Mouse (Mus musculus) MEL (cell line): ENCODE measurements around the gene Olfr1385. TPM values are rescaled to one million over a fixed set of nuclear protein-coding genes. Genes with fewer than 3 reads are reported as not detected.
"Not testable (repeated sequence)": the region's sequence is repeated elsewhere in the genome, so short reads cannot be mapped to it uniquely, and the experiment has no call there.

ENCODE experiments used
- DNase-seq: peaks from one replicate; pipeline ENCODE4 v3.0.0; 2011; ENCODE audit warnings: low read depth, low spot score
- H3K27ac ChIP-seq: 2 replicates; pipeline ENCODE4 v1.5.1; 2012; ENCODE audit warnings: low read depth, mild to moderate bottlenecking, control low read depth, low read length, moderate library complexity; ENCODE audit not compliant: control insufficient read depth
- H3K27me3 ChIP-seq, 2 experiments: fragments of 150-350 bp in 1 of 2; sonication (generic) in 1 of 2; 2 replicates each; pipeline ENCODE4 v1.6.1; 2012; ENCODE audit warnings: low read length in 2 of 2, mild to moderate bottlenecking in 2 of 2, improper control_type of control experiment in 1 of 2, moderate library complexity in 1 of 2; ENCODE audit not compliant: insufficient read depth in 2 of 2, control insufficient read depth in 1 of 2
- H3K36me3 ChIP-seq, 2 experiments: 2 replicates each; pipeline ENCODE4 v1.6.1; 2012 to 2014; ENCODE audit warnings: low read length in 2 of 2, improper control_type of control experiment in 1 of 2, inconsistent platforms in 1 of 2, mild to moderate bottlenecking in 1 of 2; ENCODE audit not compliant: insufficient read depth in 2 of 2, control insufficient read depth in 1 of 2
- H3K4me1 ChIP-seq, 2 experiments: fragments of 150-350 bp in 1 of 2; sonication (generic) in 1 of 2; 2 replicates each; pipeline ENCODE4 v1.6.1; 2012; ENCODE audit warnings: low read length in 2 of 2, improper control_type of control experiment in 1 of 2, mild to moderate bottlenecking in 1 of 2; ENCODE audit not compliant: insufficient read depth in 2 of 2, control insufficient read depth in 1 of 2
- H3K4me3 ChIP-seq, 2 experiments: fragments of 150-350 bp in 1 of 2; sonication (generic) in 1 of 2; 2 replicates each; pipeline ENCODE4 v1.5.1; 2012; ENCODE audit warnings: low read depth in 2 of 2, low read length in 2 of 2, mild to moderate bottlenecking in 2 of 2, moderate library complexity in 2 of 2, control low read depth in 1 of 2, improper control_type of control experiment in 1 of 2; ENCODE audit not compliant: control insufficient read depth in 1 of 2, insufficient read depth in 1 of 2
- H3K79me2 ChIP-seq: 2 replicates; pipeline ENCODE4 v1.6.1; 2012; ENCODE audit warnings: mild to moderate bottlenecking, low read length, moderate library complexity; ENCODE audit not compliant: control insufficient read depth, poor library complexity, insufficient read depth
- H3K9ac ChIP-seq: 2 replicates; pipeline ENCODE4 v1.6.1; 2012; ENCODE audit warnings: low read depth, mild to moderate bottlenecking, control low read depth, low read length, moderate library complexity; ENCODE audit not compliant: control insufficient read depth, poor library complexity, severe bottlenecking
- H3K9me3 ChIP-seq: fragments of 150-350 bp; sonication (generic); replicated peaks from 2 replicates; pipeline ENCODE4 v1.6.1; 2012; ENCODE audit warnings: mild to moderate bottlenecking, low read length, improper control_type of control experiment, moderate library complexity; ENCODE audit not compliant: insufficient read depth
- NELFE ChIP-seq: IDR thresholded peaks from 2 replicates; pipeline ENCODE4 v1.6.1; 2011; ENCODE audit warnings: low read depth, low read length, improper control_type of control experiment
- RAD21 ChIP-seq: IDR thresholded peaks from 2 replicates; pipeline ENCODE4 v1.6.1; 2011; ENCODE audit warnings: mild to moderate bottlenecking, low read depth, low read length, improper control_type of control experiment
- polyA plus RNA-seq, 2 experiments: library from polyadenylated mRNA; stranded (reverse) in 1 of 2; unstranded in 1 of 2; fragments of >175 nt in 1 of 2; fragments of >200 nt in 1 of 2; gene quantifications; 2 replicates each; pipeline versions ENCODE4 v1.2.1 to v1.2.4; 2012; ENCODE audit warnings: low replicate concordance in 2 of 2, low read depth in 1 of 2; ENCODE audit not compliant: insufficient read length in 2 of 2, insufficient read depth in 1 of 2, missing spikeins in 1 of 2
- total RNA-seq: library from RNA; depleted of rRNA; stranded (reverse); fragments of 300-350 nt; gene quantifications from 2 replicates; pipeline ENCODE4 v1.2.3, GENCODE M21; 2012; rRNA removed

The Olfr1385 gene
- total and polyA plus RNA-seq, 3 experiments = not detected

GRCm38 (mm10) chr11:49532761-49533160 is 43.9 kb downstream of the Olfr1385 start:
- H3K36me3 ChIP-seq = no peaks in the 10 kb centered on the region
- no peak overlapping the region for H3K27ac ChIP-seq
- TF ChIP-seq NELFE = no peak
- H3K9me3 ChIP-seq = no peaks in the 10 kb centered on the region
- no peaks in the 10 kb centered on the region for H3K79me2 ChIP-seq
- no peaks in the 10 kb centered on the region for H3K4me1 ChIP-seq
- H3K4me3 ChIP-seq = no peak overlapping the region
- H3K27me3 ChIP-seq = peaks cover 0 to 2% of the 10 kb centered on the region in 2 experiments; a peak in 3 of 4 replicates
- H3K9ac ChIP-seq = no peak overlapping the region
- no peak for DNase-seq

- not testable (repeated sequence) for H3K9ac ChIP-seq, DNase-seq, H3K27me3 ChIP-seq, H3K9me3 ChIP-seq, H3K36me3 ChIP-seq, H3K27ac ChIP-seq, H3K4me3 ChIP-seq, H3K79me2 ChIP-seq, H3K4me1 ChIP-seq
- TF ChIP-seq RAD21 = peak; percentile 3; the same call in 1 of the 2 replicates
These were observed 47.8 kb downstream of the Olfr1385 start for GRCm38 (mm10) chr11:49536631-49537030.

GRCm38 (mm10) chr11:49543149-49543548 is 54.3 kb downstream of the Olfr1385 start, which contains the start of gene Olfr1381:
Olfr1381 (plus strand) TSS chr11:49543449.
- H3K4me1 ChIP-seq, H3K9me3 ChIP-seq, DNase-seq, H3K36me3 ChIP-seq, H3K79me2 ChIP-seq, H3K27me3 ChIP-seq, H3K9ac ChIP-seq, H3K4me3 ChIP-seq, H3K27ac ChIP-seq: not testable (repeated sequence)

Other genes with a start within 250 kb of the Olfr1385 start
- gene Mgat1, start 244.9 kb upstream of the Olfr1385 start, total RNA-seq = 41.1 and 41.9 TPM in 2 replicates
- 10 to 100 TPM in 1 of 2 experiments, not detected in 1; 44.3 TPM for gene Mgat1, start 244.9 kb upstream of the Olfr1385 start, polyA plus RNA-seq
- gene Olfr1393, start 210.8 kb upstream of the Olfr1385 start, total RNA-seq = not detected in 2 replicates
- not detected for gene Olfr1393, start 210.8 kb upstream of the Olfr1385 start, polyA plus RNA-seq
- not detected in 2 replicates for gene Olfr1392, start 203.8 kb upstream of the Olfr1385 start, total RNA-seq
- not detected for gene Olfr1392, start 203.8 kb upstream of the Olfr1385 start, polyA plus RNA-seq
- not detected in 2 replicates for gene Olfr10, start 184.3 kb upstream of the Olfr1385 start, total RNA-seq
- gene Olfr10, start 184.3 kb upstream of the Olfr1385 start, polyA plus RNA-seq = not detected
- not detected in 2 replicates for gene Olfr1391, start 166.3 kb upstream of the Olfr1385 start, total RNA-seq
- gene Olfr1391, start 166.3 kb upstream of the Olfr1385 start, polyA plus RNA-seq = not detected
- gene Olfr1390, start 153.9 kb upstream of the Olfr1385 start, total RNA-seq = not detected in 2 replicates
- gene Olfr1390, start 153.9 kb upstream of the Olfr1385 start, polyA plus RNA-seq = not detected
- not detected in 2 replicates for gene Olfr1389, start 66.0 kb upstream of the Olfr1385 start, total RNA-seq
- gene Olfr1389, start 66.0 kb upstream of the Olfr1385 start, polyA plus RNA-seq = not detected
- gene Olfr1388, start 52.4 kb upstream of the Olfr1385 start, total RNA-seq = 0.10 and 0.15 TPM in 2 replicates
- 100 to 1,000 TPM in 1 of 2 experiments, not detected in 1; 974 TPM for gene Olfr1388, start 52.4 kb upstream of the Olfr1385 start, polyA plus RNA-seq
- gene Olfr1387, start 33.7 kb upstream of the Olfr1385 start, total RNA-seq = not detected in 2 replicates
- gene Olfr1387, start 33.7 kb upstream of the Olfr1385 start, polyA plus RNA-seq = not detected
- gene Olfr1386, start 24.0 kb upstream of the Olfr1385 start, total RNA-seq = not detected in 2 replicates
- gene Olfr1386, start 24.0 kb upstream of the Olfr1385 start, polyA plus RNA-seq = not detected
- not detected in 2 replicates for gene Olfr1384, start 17.7 kb downstream of the Olfr1385 start, total RNA-seq
- not detected for gene Olfr1384, start 17.7 kb downstream of the Olfr1385 start, polyA plus RNA-seq
- gene Olfr1383, start 30.6 kb downstream of the Olfr1385 start, total RNA-seq = not detected in 2 replicates
- gene Olfr1383, start 30.6 kb downstream of the Olfr1385 start, polyA plus RNA-seq = not detected
- gene Olfr1382, start 39.2 kb downstream of the Olfr1385 start, total RNA-seq = not detected in 2 replicates
- under 1 TPM in 1 of 2 experiments, not detected in 1; 0.03 TPM for gene Olfr1382, start 39.2 kb downstream of the Olfr1385 start, polyA plus RNA-seq
- not detected in 2 replicates for gene Olfr1381, start 54.4 kb downstream of the Olfr1385 start, total RNA-seq
- gene Olfr1381, start 54.4 kb downstream of the Olfr1385 start, polyA plus RNA-seq = not detected
- gene Olfr1380, start 67.8 kb downstream of the Olfr1385 start, total RNA-seq = not detected in 2 replicates
- not detected for gene Olfr1380, start 67.8 kb downstream of the Olfr1385 start, polyA plus RNA-seq
- 0.07 and 0.08 TPM in 2 replicates for gene Flt4, start 120.2 kb downstream of the Olfr1385 start, total RNA-seq
- under 1 TPM in 1 of 2 experiments, not detected in 1; 0.13 TPM for gene Flt4, start 120.2 kb downstream of the Olfr1385 start, polyA plus RNA-seq
- gene Scgb3a1, start 174.5 kb downstream of the Olfr1385 start, total RNA-seq = not detected in 2 replicates
- not detected for gene Scgb3a1, start 174.5 kb downstream of the Olfr1385 start, polyA plus RNA-seq
- gene Cnot6, start 223.7 kb downstream of the Olfr1385 start, total RNA-seq = 38.9 and 45.5 TPM in 2 replicates
- 10 to 100 TPM; 49.3 to 58.3 TPM for gene Cnot6, start 223.7 kb downstream of the Olfr1385 start, polyA plus RNA-seq